Mouse (Mus musculus) stomach, postnatal 0 days (tissue): ENCODE measurements around the gene Tubb4a.

ENCODE experiments used
- CTCF ChIP-seq: IDR thresholded peaks from 2 replicates; pipeline ENCODE4 v1.5.1; 2016; ENCODE audit warnings: antibody characterized with exemption, low read depth, mild to moderate bottlenecking, moderate library complexity
- EP300 ChIP-seq: optimal IDR thresholded peaks from 2 replicates; pipeline ENCODE3; 2016; ENCODE audit warnings: antibody characterized with exemption

- TF ChIP-seq CTCF (no peak), EP300 (no peak)
Observed at GRCm38 (mm10) chr17:57081234-57081842, 6.2 kb downstream of the Tubb4a start.
